Comparison of ENCODE assay signal across 8 mouse cellular contexts in the genomic region with DNA sequence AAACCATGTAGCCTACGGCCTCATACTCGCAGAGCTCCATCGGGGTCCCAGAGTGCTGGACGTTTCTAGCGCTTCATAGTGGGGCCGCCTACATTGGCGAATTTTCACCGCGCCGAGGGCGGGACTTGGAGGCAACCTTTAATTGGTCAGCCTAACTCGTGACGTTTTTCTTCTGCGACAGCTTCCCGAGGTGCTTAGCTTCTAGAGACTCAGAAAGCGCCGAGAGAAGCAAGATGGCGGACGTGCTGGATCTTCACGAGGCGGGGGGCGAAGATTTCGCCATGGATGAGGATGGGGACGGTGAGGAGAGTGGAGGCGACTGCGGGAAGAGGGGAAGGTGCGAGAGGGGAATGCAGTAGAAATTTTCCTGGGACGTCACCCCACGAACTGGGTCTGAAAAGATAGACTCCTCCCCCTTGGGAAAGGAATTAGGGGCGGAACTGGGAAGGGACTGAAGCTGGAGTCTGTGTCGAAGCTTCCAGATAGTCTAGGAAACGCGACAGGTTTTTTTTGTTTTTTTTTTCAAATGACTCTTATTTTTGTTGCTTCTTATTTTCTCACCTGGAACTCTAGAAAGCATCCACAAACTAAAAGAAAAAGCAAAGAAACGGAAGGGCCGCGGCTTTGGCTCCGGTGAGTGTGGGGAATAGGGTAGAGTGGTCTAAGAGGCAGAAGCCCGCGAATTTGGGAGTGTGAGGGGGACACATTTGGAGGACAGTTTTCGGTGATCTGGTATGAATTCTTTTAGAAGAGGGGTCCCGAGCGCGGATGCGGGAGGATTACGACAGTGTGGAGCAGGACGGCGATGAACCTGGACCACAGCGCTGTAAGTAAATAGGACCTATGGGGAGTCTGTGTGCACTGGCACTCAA. TPM values are rescaled to one million over a fixed set of nuclear protein-coding genes. Genes with fewer than 3 reads are reported as not detected.
DNase-seq lines count a peak whose midpoint lies in the region; ATAC-seq lines count a peak whose summit lies in the region.

A gene (plus strand): TSS at position 205 of the 872 bp plus-strand sequence.

- H3K27me3 ChIP-seq in heart, embryonic 14.5 days (ENCODE audit: control insufficient read depth, insufficient read depth, low read length): no peaks in the 10 kb centered on the region
- no peaks in the 10 kb centered on the region for H3K27me3 ChIP-seq in liver, embryonic 13.5 days
- no peaks in the 10 kb centered on the region for H3K27me3 ChIP-seq in stomach, embryonic 16.5 days (ENCODE audit: control insufficient read depth, insufficient read depth, low read length)

- H3K9ac ChIP-seq in heart, embryonic 14.5 days (ENCODE audit: low read length): peak within 1 kb of the TSS; percentile 83
- H3K9ac ChIP-seq in liver, embryonic 13.5 days: peak within 1 kb of the TSS; percentile 83
- peak within 1 kb of the TSS; percentile 82 for H3K9ac ChIP-seq in stomach, embryonic 16.5 days (ENCODE audit: low read length)

- no peaks in the 10 kb centered on the region for H3K9me3 ChIP-seq in heart, embryonic 14.5 days (ENCODE audit: control insufficient read depth, low read length)
- H3K9me3 ChIP-seq in liver, embryonic 13.5 days (replicated peaks): no peaks in the 10 kb centered on the region
- no peaks in the 10 kb centered on the region for H3K9me3 ChIP-seq in stomach, embryonic 16.5 days (replicated peaks; ENCODE audit: control insufficient read depth, low read length)

- peak; percentile 99 for ATAC-seq in CD4-positive, CD25-positive, alpha-beta regulatory T cell, adult 4 months
- peak; percentile 90 for ATAC-seq in heart, embryonic 14.5 days (ENCODE audit: insufficient number of reproducible peaks, insufficient read depth, low FRiP score, low read depth)
- peak; percentile 93 for ATAC-seq in liver, embryonic 13.5 days (ENCODE audit: low read depth)
- ATAC-seq in stomach, embryonic 16.5 days (ENCODE audit: insufficient read depth, low FRiP score): peak; percentile 97

- H3K4me2 ChIP-seq in heart, embryonic 14.5 days (ENCODE audit: low read length): peak within 1 kb of the TSS; percentile 88
- peak within 1 kb of the TSS; percentile 81 for H3K4me2 ChIP-seq in liver, embryonic 13.5 days
- H3K4me2 ChIP-seq in stomach, embryonic 16.5 days (ENCODE audit: low read depth, low read length): peak within 1 kb of the TSS; percentile 88

- peak within 1 kb of the TSS; percentile 78 to 85; a peak in 3 of 4 replicates for H3K27ac ChIP-seq in heart, embryonic 14.5 days (replicated peaks in 1 of 2; ENCODE audit: control insufficient read depth in 1 of 2, insufficient read depth in 1 of 2, low read depth in 2 of 2, low read length in 2 of 2)
- peak within 1 kb of the TSS; percentile 56; the same call in 1 of the 2 replicates for H3K27ac ChIP-seq in liver, embryonic 13.5 days
- peak within 1 kb of the TSS; percentile 81 for H3K27ac ChIP-seq in stomach, embryonic 16.5 days (ENCODE audit: low read length)

- peaks cover 48% of the 10 kb centered on the region for H3K36me3 ChIP-seq in heart, embryonic 14.5 days (ENCODE audit: control insufficient read depth, insufficient read depth, low read length)
- peaks cover 29% of the 10 kb centered on the region for H3K36me3 ChIP-seq in liver, embryonic 13.5 days
- H3K36me3 ChIP-seq in stomach, embryonic 16.5 days (ENCODE audit: control insufficient read depth, insufficient read depth, low read length): peaks cover 6% of the 10 kb centered on the region; the same call in 1 of the 2 replicates

- H3K4me1 ChIP-seq in heart, embryonic 14.5 days (ENCODE audit: control insufficient read depth in 2 of 2, insufficient read depth in 2 of 2, low read length in 2 of 2): peaks cover 2 to 18% of the 10 kb centered on the region in 2 experiments; a peak in 3 of 4 replicates
- peaks cover 35% of the 10 kb centered on the region for H3K4me1 ChIP-seq in liver, embryonic 13.5 days (replicated peaks)
- H3K4me1 ChIP-seq in stomach, embryonic 16.5 days (ENCODE audit: control insufficient read depth, insufficient read depth, low read length): peaks cover 12% of the 10 kb centered on the region

- H3K4me3 ChIP-seq in heart, embryonic 14.5 days (ENCODE audit: control insufficient read depth in 1 of 2, insufficient read depth in 1 of 2, low read depth in 1 of 2, low read length in 2 of 2): peak within 1 kb of the TSS; percentile 65 to 98
- peak within 1 kb of the TSS; percentile 74 for H3K4me3 ChIP-seq in liver, embryonic 13.5 days (replicated peaks)
- peak within 1 kb of the TSS; percentile 85 for H3K4me3 ChIP-seq in stomach, embryonic 16.5 days (replicated peaks; ENCODE audit: low read length)

- 1% methylated on average over 48 of the region's 48 CpGs for WGBS in heart, embryonic 14.5 days
- WGBS in liver, embryonic 13.5 days (ENCODE audit: insufficient replicate concordance): 1% methylated on average over 48 of the region's 48 CpGs
- 1% methylated on average over 48 of the region's 48 CpGs for WGBS in stomach, embryonic 16.5 days

- peak; percentile 98 for DNase-seq in c-Kit-negative CD71-positive TER-119-positive erythroid progenitor cells, embryonic 14.5 days (ENCODE audit: low read depth, low spot score)
- DNase-seq in fibroblast of lung, adult 2 months (ENCODE audit: low read depth): peak; percentile 95
- peak; percentile 98 for DNase-seq in kidney, postnatal 14 days
- peak; percentile 93 for DNase-seq in liver, embryonic 13.5 days
- peak; percentile 95 for DNase-seq in neural tube, embryonic 10.5 days (ENCODE audit: extremely low spot score, low spot score)

RNA-seq across cellular contexts. Expression of the gene that starts here (rescaled TPM):
- polyA plus RNA-seq in CD4-positive, CD25-positive, alpha-beta regulatory T cell, adult 4 months (2017; shearing (Covaris generic)): 100 to 1,000 TPM; 102 to 135 TPM
- polyA plus RNA-seq in heart, embryonic 14.5 days (2014; fragmentation: Nextera tagmentation; extraction: Ambion mirVana): 90.0 and 91.7 TPM in 2 replicates
- 78.8 and 87.7 TPM in 2 replicates for polyA plus RNA-seq in liver, embryonic 13.5 days (2015; fragmentation: Nextera tagmentation; extraction: Ambion mirVana)
- polyA plus RNA-seq in stomach, embryonic 16.5 days (2015; fragmentation: Nextera tagmentation; extraction: Ambion mirVana): 102 and 104 TPM in 2 replicates

Comparison
In these comparisons a context has a peak if more than half of its experiments do, and no peak if none do; other contexts are left out.
1. Peak in every context shown above with its lines: DNase-seq, ATAC-seq, H3K4me3 ChIP-seq and H3K27ac ChIP-seq.